Mouse (Mus musculus) heart, embryonic 16.5 days (tissue): ENCODE results near the gene Gm49373. TPM values are rescaled to one million over a fixed set of nuclear protein-coding genes. Genes with fewer than 3 reads are reported as not detected.

Experiments used
- ATAC-seq: fragments of 200-750 bp; cut with Nextera tagmentation; replicated peaks from 2 replicates; pipeline ENCODE4 v1.8.0; 2017; ENCODE audit warnings: moderate number of reproducible peaks; ENCODE audit not compliant: insufficient read depth, low FRiP score; ENCODE audit errors: extremely low read depth
- H3K27ac ChIP-seq: fragments of 300-500 bp; sonication (generic); 2 replicates; pipeline ENCODE4 v1.5.1; 2014; ENCODE audit warnings: mild to moderate bottlenecking, low read length, control low read depth, moderate library complexity
- H3K27me3 ChIP-seq: fragments of 300-500 bp; sonication (generic); 2 replicates; pipeline ENCODE4 v1.6.1; 2014; ENCODE audit warnings: low read length, mixed read lengths; ENCODE audit not compliant: control insufficient read depth, insufficient read depth
- H3K36me3 ChIP-seq: fragments of 300-500 bp; sonication (generic); 2 replicates; pipeline ENCODE4 v1.6.1; 2014; ENCODE audit not compliant: control insufficient read depth, insufficient read depth
- H3K4me1 ChIP-seq: fragments of 300-500 bp; sonication (generic); 2 replicates; pipeline ENCODE4 v1.6.1; 2014; ENCODE audit warnings: low read length, mixed read lengths; ENCODE audit not compliant: control insufficient read depth, insufficient read depth
- H3K4me2 ChIP-seq: fragments of 300-500 bp; sonication (generic); 2 replicates; pipeline ENCODE4 v1.6.1; 2014; ENCODE audit warnings: low read depth, mild to moderate bottlenecking, control low read depth, low read length
- H3K4me3 ChIP-seq: fragments of 300-500 bp; sonication (generic); 2 replicates; pipeline ENCODE4 v1.5.1; 2014; ENCODE audit warnings: mild to moderate bottlenecking, control low read depth, low read length
- H3K9ac ChIP-seq: fragments of 300-500 bp; sonication (generic); 2 replicates; pipeline ENCODE4 v1.6.1; 2014; ENCODE audit warnings: low read length, control low read depth
- H3K9me3 ChIP-seq: fragments of 300-500 bp; sonication (generic); replicated peaks from 2 replicates; pipeline ENCODE4 v1.6.1; 2016; ENCODE audit warnings: low read length; ENCODE audit not compliant: control insufficient read depth
- WGBS: fragments of 180-500 bp; shearing (Covaris S2); extraction: QIAGEN DNeasy Blood & Tissue Kit; methylation state at CpG from one replicate; pipeline ENCODE4 v1.1.7; 2014; 5-methylcytosine and 5-hydroxymethylcytosine counted together
- polyA plus RNA-seq: library from polyadenylated mRNA; unstranded; fragments of >200 nt; fragmentation: Nextera tagmentation; extraction: Ambion mirVana; gene quantifications from 2 replicates; pipeline ENCODE4 v1.2.1, GENCODE M21; 2015

The Gm49373 gene
- polyA plus RNA-seq, 1 experiment from 2014 or later = 0.22 TPM

DNA sequence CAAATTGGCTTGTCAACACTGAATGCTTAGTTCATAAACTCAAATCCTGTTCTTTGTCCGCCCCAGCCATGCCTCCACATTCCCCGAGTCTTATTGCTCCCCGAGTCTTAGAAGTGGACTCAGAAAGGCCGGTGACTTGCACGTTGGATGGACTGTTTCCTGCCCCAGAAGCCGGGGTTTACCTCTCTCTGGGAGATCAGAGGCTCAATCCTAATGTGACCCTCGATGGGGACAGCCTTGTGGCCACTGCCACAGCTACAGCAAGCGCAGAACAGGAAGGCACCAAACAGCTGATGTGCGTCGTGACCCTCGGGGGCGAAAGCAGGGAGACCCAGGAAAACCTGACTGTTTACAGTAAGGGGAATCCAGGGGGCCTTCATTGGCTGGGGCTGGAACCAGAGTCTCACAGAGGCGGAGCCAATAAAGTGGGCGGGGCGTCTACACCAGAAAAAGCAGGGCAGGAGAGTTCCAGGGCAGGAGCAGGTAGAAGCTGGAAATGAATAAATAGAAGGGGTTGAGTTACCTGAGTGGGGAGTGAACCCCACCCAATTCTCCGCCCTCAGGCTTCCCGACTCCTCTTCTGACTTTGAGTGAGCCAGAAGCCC lies 38.3 kb downstream of the Gm49373 start:
- 4% methylated on average over 17 of the region's 17 CpGs for WGBS
- Histone ChIP-seq H3K4me2 (no peak overlapping the region), H3K27ac (no peak overlapping the region), H3K27me3 (peaks cover 65% of the 10 kb centered on the region), H3K9ac (no peak overlapping the region), H3K4me1 (peaks cover 48% of the 10 kb centered on the region), H3K9me3 (no peaks in the 10 kb centered on the region), H3K36me3 (no peaks in the 10 kb centered on the region), H3K4me3 (0 out of 2 replicates have a peak overlapping the region, but pooled peaks have one; percentile 6)
- no peak for ATAC-seq

GRCm38 (mm10) chr9:21033136-21033535 lies 39.8 kb downstream of the Gm49373 start:
- Histone ChIP-seq H3K4me3 (peak overlapping the region; percentile 60), H3K4me1 (peaks cover 55% of the 10 kb centered on the region), H3K4me2 (peak overlapping the region; percentile 95), H3K27ac (no peak overlapping the region), H3K36me3 (no peaks in the 10 kb centered on the region), H3K27me3 (peaks cover 61% of the 10 kb centered on the region), H3K9ac (peak overlapping the region; percentile 62), H3K9me3 (no peaks in the 10 kb centered on the region)
- under 1% methylated on average over 34 of the region's 34 CpGs for WGBS
- 0 out of 2 replicates have a peak, but pooled peaks have one; percentile 28 for ATAC-seq

- peak overlapping the region; percentile 95 for H3K4me2 ChIP-seq
- no peaks in the 10 kb centered on the region for H3K36me3 ChIP-seq
- peaks cover 50% of the 10 kb centered on the region for H3K4me1 ChIP-seq
- H3K4me3 ChIP-seq = peak overlapping the region; percentile 62
- 3% methylated on average over 7 of the region's 7 CpGs for WGBS
- H3K27ac ChIP-seq = no peak overlapping the region
- peaks cover 55% of the 10 kb centered on the region for H3K27me3 ChIP-seq
- no peak for ATAC-seq
- H3K9me3 ChIP-seq = no peaks in the 10 kb centered on the region
- no peak overlapping the region; the same call in 1 of the 2 replicates for H3K9ac ChIP-seq
These were observed 40.4 kb downstream of the Gm49373 start for GRCm38 (mm10) chr9:21032491-21032890.

- no peak for ATAC-seq
- Histone ChIP-seq H3K36me3 (no peaks in the 10 kb centered on the region), H3K4me2 (peak within 1 kb of the TSS; percentile 95), H3K27ac (0 out of 2 replicates have a peak within 1 kb of the TSS, but pooled peaks have one; percentile 43), H3K9ac (peak within 1 kb of the TSS; percentile 62), H3K27me3 (peaks cover 51% of the 10 kb centered on the region), H3K4me1 (peaks cover 46% of the 10 kb centered on the region), H3K9me3 (no peaks in the 10 kb centered on the region), H3K4me3 (peak within 1 kb of the TSS; percentile 62)
- WGBS = 2% methylated on average over 34 of the region's 35 CpGs
These were observed 41.0 kb downstream of the Gm49373 start, which contains the start of gene Icam5 for GRCm38 (mm10) chr9:21031896-21032351. Gene Icam5, plus strand, starts transcription at chr9:21032073.

- peaks cover 45% of the 10 kb centered on the region for H3K27me3 ChIP-seq
- peak overlapping the region; percentile 62 for H3K4me3 ChIP-seq
- peak; percentile 33; the same call in 1 of the 2 replicates for ATAC-seq
- no peaks in the 10 kb centered on the region for H3K9me3 ChIP-seq
- peaks cover 42% of the 10 kb centered on the region for H3K4me1 ChIP-seq
- peak overlapping the region; percentile 95 for H3K4me2 ChIP-seq
- no peaks in the 10 kb centered on the region for H3K36me3 ChIP-seq
- H3K9ac ChIP-seq = peak overlapping the region; percentile 53
- WGBS = under 1% methylated on average over 36 of the region's 36 CpGs
- 0 out of 2 replicates have a peak overlapping the region, but pooled peaks have one; percentile 43 for H3K27ac ChIP-seq
These were observed 41.5 kb downstream of the Gm49373 start for GRCm38 (mm10) chr9:21031251-21031895.

GRCm38 (mm10) chr9:21030781-21031250 lies 42.1 kb downstream of the Gm49373 start:
- peaks cover 42% of the 10 kb centered on the region for H3K4me1 ChIP-seq
- H3K27ac ChIP-seq = 0 out of 2 replicates have a peak overlapping the region, but pooled peaks have one; percentile 43
- peaks cover 40% of the 10 kb centered on the region for H3K27me3 ChIP-seq
- H3K9ac ChIP-seq = peak overlapping the region; percentile 53
- peak overlapping the region; percentile 62 for H3K4me3 ChIP-seq
- H3K36me3 ChIP-seq = no peaks in the 10 kb centered on the region
- ATAC-seq = peak; percentile 59
- peak overlapping the region; percentile 95 for H3K4me2 ChIP-seq
- 0% methylated on average over 13 of the region's 13 CpGs for WGBS
- H3K9me3 ChIP-seq = no peaks in the 10 kb centered on the region

DNA sequence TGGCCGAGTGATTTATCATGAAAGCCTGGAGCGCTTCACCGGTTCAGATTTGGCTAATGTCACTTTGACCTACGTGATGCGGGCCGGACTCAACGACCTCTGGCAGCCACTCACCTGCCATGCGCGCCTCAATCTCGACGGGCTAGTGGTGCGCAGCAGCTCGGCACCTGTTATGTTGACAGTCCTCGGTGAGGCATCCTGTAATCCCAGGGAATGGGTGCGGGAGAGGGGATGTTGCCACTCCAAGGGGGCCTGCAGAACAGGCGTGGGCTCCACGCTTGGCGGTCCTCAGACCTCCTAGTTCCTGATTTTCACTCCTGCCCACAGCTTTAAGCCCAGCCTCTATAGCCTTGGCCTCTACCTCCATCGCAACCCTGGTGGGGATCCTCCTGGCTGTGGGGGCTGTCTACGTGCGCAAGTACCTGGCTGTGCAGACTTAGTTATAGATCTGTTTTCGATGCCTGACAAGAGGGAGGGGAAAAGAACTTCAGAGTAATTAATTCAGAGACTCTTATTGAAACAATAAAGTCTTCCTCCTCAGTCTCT lies 42.8 kb downstream of the Gm49373 start:
- peaks cover 33% of the 10 kb centered on the region for H3K27me3 ChIP-seq

GRCm38 (mm10) chr9:21029291-21030054 lies 43.4 kb downstream of the Gm49373 start, which contains the start of gene Icam4:
Gene Icam4, plus strand, starts transcription at chr9:21029373.
- H3K4me1 ChIP-seq = peaks cover 39% of the 10 kb centered on the region
- H3K9me3 ChIP-seq = no peaks in the 10 kb centered on the region
- peak; percentile 35 for ATAC-seq
- H3K36me3 ChIP-seq = no peaks in the 10 kb centered on the region
- peak within 1 kb of the TSS; percentile 62 for H3K4me3 ChIP-seq
- H3K27ac ChIP-seq = 0 out of 2 replicates have a peak within 1 kb of the TSS, but pooled peaks have one; percentile 36
- WGBS = 2% methylated on average over 37 of the region's 37 CpGs
- H3K27me3 ChIP-seq = peaks cover 26% of the 10 kb centered on the region
- peak within 1 kb of the TSS; percentile 95 for H3K4me2 ChIP-seq
- peak within 1 kb of the TSS; percentile 67 for H3K9ac ChIP-seq

More for the DNA sequence above, 42.8 kb downstream of the Gm49373 start:
- H3K9me3 ChIP-seq = no peaks in the 10 kb centered on the region
- WGBS = 20% methylated on average over 22 of the region's 22 CpGs
- H3K4me3 ChIP-seq = peak overlapping the region; percentile 62
- ATAC-seq = no peak
- peaks cover 42% of the 10 kb centered on the region for H3K4me1 ChIP-seq
- peak overlapping the region; percentile 67; the same call in 1 of the 2 replicates for H3K9ac ChIP-seq
- H3K36me3 ChIP-seq = no peaks in the 10 kb centered on the region
- no peak overlapping the region for H3K27ac ChIP-seq
- H3K4me2 ChIP-seq = peak overlapping the region; percentile 95
